Mouse (Mus musculus) brain, embryonic 14.5 days (tissue): ENCODE results near the gene Drc1. TPM values are rescaled to one million over a fixed set of nuclear protein-coding genes. Genes with fewer than 3 reads are reported as not detected.

ENCODE experiments used
- DNase-seq: peaks from one replicate; pipeline ENCODE4 v3.0.0-alpha.2; 2011; ENCODE audit warnings: low read depth
- CTCF ChIP-seq: fragments of 200-500 bp; IDR thresholded peaks from 2 replicates; pipeline ENCODE4 v1.5.1; 2012; ENCODE audit warnings: inconsistent platforms, mild to moderate bottlenecking, moderate library complexity, borderline replicate concordance; ENCODE audit not compliant: insufficient read depth, insufficient read length; ENCODE audit errors: extremely low read depth
- POLR2A ChIP-seq: fragments of 200-500 bp; IDR thresholded peaks from 2 replicates; pipeline ENCODE4 v1.6.1; 2012; ENCODE audit warnings: mild to moderate bottlenecking, inconsistent platforms, borderline replicate concordance; ENCODE audit not compliant: poor library complexity, insufficient read depth, insufficient read length, severe bottlenecking; ENCODE audit errors: extremely low read depth
- polyA plus RNA-seq: library from polyadenylated mRNA; depleted of rRNA; stranded (reverse); fragments of >200 nt; gene quantifications from 2 replicates; pipeline ENCODE4 v1.2.3, GENCODE M21; 2012; rRNA removed

Drc1 gene
- polyA plus RNA-seq, 1 experiment = 4.0 TPM

GRCm38 (mm10) chr5:30369426-30369825 is 88.2 kb downstream of the Drc1 start:
- TF ChIP-seq POLR2A (no peak), CTCF (no peak)
- DNase-seq = no peak

GRCm38 (mm10) chr5:30382876-30383275 is 101.7 kb downstream of the Drc1 start:
- no peak for DNase-seq
- TF ChIP-seq POLR2A (no peak), CTCF (no peak)

GRCm38 (mm10) chr5:30387726-30388125 is 106.5 kb downstream of the Drc1 start:
- peak; percentile 33; the same call in 1 of the 2 replicates for TF ChIP-seq CTCF
- TF ChIP-seq POLR2A = no peak
- DNase-seq = no peak

- TF ChIP-seq CTCF (no peak), POLR2A (no peak)
- DNase-seq = no peak
Observed at GRCm38 (mm10) chr5:30389836-30390235, 108.6 kb downstream of the Drc1 start.

GRCm38 (mm10) chr5:30391473-30391872 is 110.3 kb downstream of the Drc1 start:
- TF ChIP-seq CTCF (peak; percentile 94), POLR2A (no peak)
- peak; percentile 76 for DNase-seq

- TF ChIP-seq POLR2A (no peak), CTCF (no peak)
- DNase-seq = no peak
Observed at GRCm38 (mm10) chr5:30400521-30400920, 119.3 kb downstream of the Drc1 start.

- TF ChIP-seq CTCF (no peak), POLR2A (no peak)
- DNase-seq = peak; percentile 83
Observed at GRCm38 (mm10) chr5:30401165-30401564, 120.0 kb downstream of the Drc1 start.

GRCm38 (mm10) chr5:30406876-30407275 is 125.7 kb downstream of the Drc1 start:
- TF ChIP-seq CTCF (no peak), POLR2A (no peak)
- peak; percentile 49 for DNase-seq

GRCm38 (mm10) chr5:30411524-30411923 is 130.3 kb downstream of the Drc1 start:
- TF ChIP-seq POLR2A (no peak), CTCF (no peak)

GRCm38 (mm10) chr5:30415381-30415780 is 134.2 kb downstream of the Drc1 start:
- DNase-seq = peak; percentile 37
- no peak for TF ChIP-seq CTCF
- TF ChIP-seq POLR2A = no peak

More at GRCm38 (mm10) chr5:30411524-30411923, 130.3 kb downstream of the Drc1 start:
- DNase-seq = peak; percentile 44

GRCm38 (mm10) chr5:30415876-30416275 is 134.7 kb downstream of the Drc1 start:
- TF ChIP-seq POLR2A (no peak), CTCF (no peak)
- no peak for DNase-seq

Other genes with a start within 250 kb of the Drc1 start
- 43.0 and 72.7 TPM in 2 replicates for gene Tyms, start 207.8 kb upstream of the Drc1 start, polyA plus RNA-seq
- gene Garem2, start 176.2 kb upstream of the Drc1 start, polyA plus RNA-seq = 33.4 and 36.6 TPM in 2 replicates
- 2.9 and 4.3 TPM in 2 replicates for gene 3110082J24Rik, start 175.3 kb upstream of the Drc1 start, polyA plus RNA-seq
- 58.8 and 67.3 TPM in 2 replicates for gene Hadha, start 126.2 kb upstream of the Drc1 start, polyA plus RNA-seq
- gene Hadhb, start 126.1 kb upstream of the Drc1 start, polyA plus RNA-seq = 37.6 and 47.5 TPM in 2 replicates
- gene Adgrf3, start 75.7 kb upstream of the Drc1 start, polyA plus RNA-seq = 0.03 TPM in 1 of 2 replicates, not detected in the other
- 46.1 and 57.4 TPM in 2 replicates for gene Selenoi, start 48.8 kb upstream of the Drc1 start, polyA plus RNA-seq
- gene Otof, start 180.5 kb downstream of the Drc1 start, polyA plus RNA-seq = 5.2 and 6.9 TPM in 2 replicates
- 0.38 and 0.78 TPM in 2 replicates for gene 1700001C02Rik, start 184.7 kb downstream of the Drc1 start, polyA plus RNA-seq